Mouse (Mus musculus) retina, postnatal 7 days (tissue): Measurements from ENCODE around the gene Sdf4.

Experiments used
- DNase-seq: peaks from one replicate; pipeline ENCODE4 v3.0.0-alpha.2; 2012; ENCODE audit warnings: low read depth, low spot score

The Sdf4 gene

DNA sequence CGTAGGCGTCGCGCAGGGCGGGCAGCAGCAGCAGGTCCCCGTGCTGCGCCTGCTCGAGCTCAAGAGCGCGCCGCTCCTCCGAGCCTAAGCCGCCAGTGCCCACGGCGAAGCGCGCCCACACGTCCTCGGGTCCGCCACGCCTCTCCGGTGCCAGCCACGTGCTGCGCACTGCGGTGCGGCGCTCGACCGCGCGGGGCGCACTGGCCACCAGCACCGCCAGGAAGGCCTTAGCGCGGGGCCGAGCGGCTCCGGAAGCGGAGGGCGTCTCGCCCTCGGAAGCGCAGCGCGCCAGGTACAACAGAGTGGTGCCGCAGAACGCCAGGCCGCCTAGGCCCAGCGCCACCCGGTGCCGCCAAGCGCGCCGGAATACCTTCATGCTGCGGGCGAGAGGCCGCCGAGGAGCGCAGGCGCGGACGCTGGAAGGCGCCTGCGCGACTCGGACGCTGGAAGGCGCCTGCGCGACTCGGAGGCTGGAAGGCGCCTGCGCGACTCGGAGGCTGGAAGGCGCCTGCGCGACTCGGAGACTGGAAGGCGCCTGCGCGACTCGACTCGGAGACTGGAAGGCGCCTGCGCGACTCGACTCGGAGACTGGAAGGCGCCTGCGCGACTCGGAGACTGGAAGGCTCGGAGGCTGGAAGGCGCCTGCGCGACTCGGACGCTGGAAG, at the start of gene Sdf4, which contains the start of gene B3galt6:
Sdf4 (plus strand) TSS at position 632 of the 665 bp plus-strand sequence.
B3galt6 (minus strand) TSS at position 409 of the 665 bp plus-strand sequence.
- peak; percentile 93 for DNase-seq

DNA sequence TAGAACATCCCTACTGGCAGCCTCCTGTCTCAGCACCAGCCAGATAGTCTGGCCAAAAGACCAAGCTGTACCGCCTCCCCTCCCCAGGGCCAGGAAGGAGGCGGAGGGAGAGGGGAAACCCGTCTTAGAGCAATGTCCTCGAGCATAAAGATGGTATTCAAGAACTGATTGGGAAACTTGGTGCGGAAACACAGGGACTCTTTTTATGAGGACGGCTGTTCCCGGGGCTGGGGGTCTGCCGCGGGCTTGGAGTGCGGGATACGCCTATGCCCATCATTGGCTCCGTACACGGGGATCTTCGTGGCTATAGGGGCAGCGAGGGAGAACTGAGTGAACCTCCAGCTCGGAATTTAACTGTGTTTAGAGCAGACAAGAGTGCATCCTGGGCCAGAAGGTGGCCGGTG, 49.6 kb upstream of the Sdf4 start:
- DNase-seq, result no peak

DNA sequence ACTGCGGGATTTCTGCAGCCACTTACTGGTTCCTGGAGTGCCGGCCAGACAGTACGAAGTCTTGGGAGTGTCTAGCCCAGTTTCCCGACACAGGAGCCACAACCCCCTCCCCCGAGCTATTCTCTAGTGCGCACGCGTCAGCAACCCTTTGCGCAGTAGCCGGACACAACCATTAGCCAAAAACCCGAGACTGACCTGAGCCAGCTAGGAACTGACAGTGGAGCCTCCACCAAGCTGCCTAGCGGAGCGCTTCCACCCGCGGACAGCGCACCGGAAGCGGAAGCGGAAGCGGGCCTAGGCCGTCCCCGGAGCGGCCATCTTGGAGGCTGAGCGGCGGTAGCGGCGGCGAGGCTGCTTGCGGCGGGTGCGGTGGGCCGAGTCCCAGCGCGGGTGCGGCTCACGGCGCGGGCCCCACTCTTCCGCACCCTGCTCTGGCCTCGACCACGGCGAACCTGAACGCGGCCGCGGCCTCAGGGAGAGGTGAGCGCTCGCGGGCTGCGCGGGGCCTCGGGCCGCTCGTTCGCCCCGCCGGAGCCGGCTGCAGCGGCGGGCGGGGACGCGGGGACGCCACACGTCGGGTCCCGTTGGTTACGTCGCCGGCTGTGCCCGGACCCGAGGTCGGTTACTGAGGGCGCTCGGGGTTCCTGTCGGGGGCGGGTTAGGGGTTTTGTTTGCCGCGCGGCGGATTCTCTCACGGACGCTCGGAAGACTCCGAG, 49.0 kb upstream of the Sdf4 start, which contains the start of gene Ube2j2:
Ube2j2 (plus strand) TSS at position 298 of the 716 bp plus-strand sequence.
- DNase-seq, result peak; percentile 91

DNA sequence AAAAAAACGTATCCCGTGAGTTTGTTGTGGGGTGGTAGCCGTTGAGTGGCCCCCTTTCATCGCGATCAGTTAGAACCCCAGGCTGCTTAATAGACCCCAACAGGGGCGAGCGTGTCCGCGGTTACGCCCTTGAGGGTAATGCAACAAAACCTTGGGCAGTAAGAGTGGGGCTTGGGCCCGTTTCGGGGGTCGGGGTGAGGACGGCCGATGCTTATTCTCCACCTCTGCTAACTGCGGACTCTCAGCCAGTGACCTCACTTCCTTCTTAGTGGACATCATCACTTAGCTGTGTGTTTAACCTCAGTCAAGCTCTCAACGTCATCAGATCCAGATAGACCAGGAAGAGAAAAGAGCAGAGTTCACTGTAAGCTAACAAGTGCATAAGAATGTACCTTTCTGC, 48.4 kb upstream of the Sdf4 start:
- no peak for DNase-seq

DNA sequence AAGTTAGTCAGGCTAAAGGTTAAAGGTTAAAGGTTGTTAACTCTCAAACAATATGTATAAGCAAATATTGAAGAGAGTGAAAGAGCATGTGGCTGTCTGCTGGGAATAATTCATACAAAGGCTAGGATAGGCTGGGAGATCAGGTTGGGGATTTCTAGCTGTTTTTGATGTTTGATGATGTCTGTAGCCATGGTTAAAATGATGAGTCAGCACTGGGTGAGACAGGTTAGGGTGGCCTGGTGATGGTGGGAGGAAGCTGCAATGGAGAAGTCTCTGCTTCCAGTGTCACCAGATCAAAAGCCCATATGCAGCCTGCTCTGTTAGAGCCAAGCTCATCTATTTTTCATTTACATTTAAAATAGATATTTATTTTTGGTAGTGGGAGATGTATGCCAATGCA, 45.6 kb upstream of the Sdf4 start:
- DNase-seq, result no peak

DNA sequence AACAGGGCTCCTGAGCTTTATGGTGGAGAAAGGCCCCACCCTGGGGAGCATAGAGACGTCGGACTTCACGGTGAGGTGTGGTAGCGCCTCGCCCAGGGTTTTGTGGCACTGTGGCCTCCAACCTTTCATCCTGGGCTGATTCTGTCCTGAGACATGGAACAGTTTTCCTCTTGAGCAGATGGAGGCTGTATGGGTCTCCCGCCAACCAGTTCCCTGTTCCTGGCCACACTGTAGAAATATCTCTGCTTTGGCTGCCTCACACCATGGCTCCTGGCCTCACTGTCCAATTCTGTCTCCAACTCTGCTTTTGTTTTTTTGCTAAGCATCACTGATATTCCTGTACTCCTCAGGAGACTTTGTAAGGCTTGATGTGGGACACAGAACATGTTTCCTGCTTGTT, 37.2 kb upstream of the Sdf4 start:
- no peak for DNase-seq

DNA sequence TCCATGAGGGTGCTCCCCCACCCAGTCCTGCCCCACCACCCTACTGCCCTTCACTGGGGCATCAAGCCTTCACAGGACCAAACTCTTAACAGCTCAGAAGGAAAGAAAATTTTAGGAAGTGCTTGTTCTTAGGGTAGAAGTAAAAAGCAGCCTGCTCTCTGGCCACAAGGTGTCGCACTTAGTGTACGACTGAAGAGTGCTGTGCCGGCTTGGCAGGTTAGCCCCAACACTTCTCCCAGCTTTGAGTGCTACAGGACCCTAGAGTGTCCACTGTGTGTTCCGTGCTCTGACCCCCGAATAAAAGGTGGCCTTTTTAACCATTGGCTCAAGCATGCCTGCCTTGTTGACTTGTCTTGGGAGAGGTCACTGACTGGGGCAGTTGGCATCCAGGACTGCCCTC, 33.4 kb upstream of the Sdf4 start:
- peak; percentile 75 for DNase-seq

DNA sequence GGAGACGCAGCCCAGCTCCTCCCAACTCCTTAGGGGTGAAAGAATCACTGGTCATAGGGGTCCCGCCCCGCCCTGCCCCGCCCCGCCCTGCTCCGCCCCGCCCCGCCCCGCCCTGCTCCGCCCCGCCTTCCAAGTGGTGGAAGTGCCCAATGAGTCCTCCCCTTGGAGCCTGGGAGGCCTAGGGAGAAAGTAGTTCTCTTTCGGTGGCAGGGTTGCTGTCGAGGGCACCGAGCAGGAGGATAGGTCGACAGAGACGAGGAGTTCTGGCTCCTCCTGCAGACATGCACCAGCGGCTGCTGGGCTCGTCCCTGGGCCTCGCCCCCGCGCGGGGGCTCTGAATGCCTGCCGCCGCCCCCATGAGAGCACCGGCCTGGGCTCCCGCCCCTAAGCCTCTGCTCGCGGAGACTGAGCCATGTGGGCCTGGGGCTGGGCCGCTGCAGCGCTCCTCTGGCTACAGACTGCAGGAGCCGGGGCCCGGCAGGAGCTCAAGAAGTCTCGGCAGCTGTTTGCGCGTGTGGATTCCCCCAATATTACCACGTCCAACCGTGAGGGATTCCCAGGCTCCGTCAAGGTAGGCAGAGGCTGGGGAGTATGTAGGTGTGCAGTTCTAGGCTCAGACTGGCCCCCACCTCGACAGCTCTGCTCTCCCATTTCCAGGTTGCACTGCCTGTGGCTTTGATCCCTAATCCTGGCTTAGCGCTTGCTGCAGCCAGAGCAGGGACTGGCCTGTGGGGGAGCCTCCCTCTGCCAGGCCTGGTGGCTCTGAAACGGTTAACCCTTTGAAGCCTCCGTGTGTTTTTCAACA, 30.3 kb upstream of the Sdf4 start, which contains the start of gene C1qtnf12:
C1qtnf12 (plus strand) TSS at position 152 of the 805 bp plus-strand sequence.
- peak; percentile 58 for DNase-seq

DNA sequence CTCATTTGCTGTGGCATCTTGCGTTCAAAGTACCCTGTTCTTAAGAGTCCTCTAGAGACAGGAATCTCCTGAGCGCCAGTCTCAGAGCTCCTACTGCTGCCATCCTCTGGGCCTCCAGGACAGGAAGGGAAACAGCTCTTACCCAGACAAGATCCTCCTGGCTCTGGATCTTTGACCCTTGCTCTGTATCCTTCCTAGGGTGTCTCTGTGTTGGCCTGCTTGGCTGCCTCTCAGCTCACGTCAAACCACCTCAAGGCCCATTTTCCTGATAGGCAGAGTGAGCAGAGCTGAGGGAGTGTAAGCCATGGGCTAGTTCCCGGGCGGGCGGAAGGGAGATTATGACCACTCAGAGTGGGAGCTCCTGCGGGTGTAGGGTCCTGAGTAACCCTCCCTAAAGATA, 29.6 kb upstream of the Sdf4 start:
- DNase-seq, result no peak

DNA sequence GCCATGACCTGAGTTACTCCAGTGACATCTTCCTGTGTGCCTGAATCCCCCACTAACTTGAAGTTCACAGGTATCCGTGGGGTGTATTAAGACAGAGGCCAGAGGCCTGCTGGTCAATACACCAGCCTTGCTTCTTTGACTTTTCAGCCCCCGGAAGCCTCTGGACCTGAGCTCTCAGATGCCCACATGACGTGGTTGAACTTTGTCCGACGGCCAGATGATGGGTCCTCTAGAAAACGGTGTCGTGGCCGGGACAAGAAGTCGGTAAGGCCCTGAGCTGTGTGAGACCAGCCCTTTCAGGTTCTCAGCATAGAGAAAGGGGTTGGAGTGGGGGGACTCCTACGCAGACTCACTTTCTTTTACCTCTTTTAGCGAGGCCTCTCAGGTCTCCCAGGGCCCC, 28.3 kb upstream of the Sdf4 start:
- no peak for DNase-seq

DNA sequence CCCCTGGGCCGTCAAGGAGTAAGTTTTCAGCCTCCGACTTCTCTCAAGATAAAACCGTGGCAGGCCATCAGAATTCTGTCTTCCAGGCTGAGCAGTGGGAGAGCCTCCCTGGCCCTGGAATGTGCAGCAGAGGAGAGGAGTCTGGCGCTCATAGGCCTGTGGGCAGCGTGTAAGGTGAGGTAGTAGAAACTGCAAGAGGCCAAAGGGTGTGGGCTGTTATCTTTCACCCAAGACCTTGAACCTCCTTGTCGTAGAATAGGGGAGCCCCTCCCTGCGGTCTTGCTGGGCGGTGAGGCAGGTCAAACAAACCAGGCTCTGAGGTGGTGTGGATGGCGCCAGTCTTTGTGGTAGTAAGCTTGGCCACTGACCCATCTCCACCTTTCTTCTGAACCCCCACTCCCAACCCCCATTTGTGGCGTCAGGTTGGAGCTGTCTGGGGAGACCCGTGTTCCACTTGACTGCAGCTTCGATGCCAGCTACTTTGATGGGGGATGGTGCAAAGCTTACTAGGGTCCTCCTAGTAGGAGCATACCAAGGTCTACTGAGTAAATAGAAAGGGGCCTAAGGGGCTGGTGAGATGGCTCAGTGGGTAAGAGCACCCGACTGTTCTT, 23.5 kb upstream of the Sdf4 start:
- no peak for DNase-seq

DNA sequence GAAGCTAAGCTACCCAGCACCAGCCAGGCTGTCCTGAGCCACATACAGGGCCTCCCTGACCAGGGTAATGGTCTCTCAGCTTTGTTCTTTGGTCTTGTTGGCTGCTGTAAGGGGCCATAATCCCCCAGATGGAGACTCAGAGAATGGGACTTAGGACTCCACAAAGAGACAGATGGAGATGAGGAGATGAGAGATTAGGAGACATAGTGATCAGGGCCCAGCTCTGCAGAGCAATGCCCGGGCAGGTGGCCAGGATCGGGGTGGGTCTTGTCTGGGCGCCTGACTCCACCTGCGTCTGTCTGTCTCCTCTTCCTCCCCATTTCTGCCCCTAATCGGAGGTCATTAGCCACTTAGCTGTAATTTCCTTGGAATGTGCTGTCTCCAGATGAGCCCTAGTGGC, 22.4 kb upstream of the Sdf4 start:
- DNase-seq, result peak; percentile 31

DNA sequence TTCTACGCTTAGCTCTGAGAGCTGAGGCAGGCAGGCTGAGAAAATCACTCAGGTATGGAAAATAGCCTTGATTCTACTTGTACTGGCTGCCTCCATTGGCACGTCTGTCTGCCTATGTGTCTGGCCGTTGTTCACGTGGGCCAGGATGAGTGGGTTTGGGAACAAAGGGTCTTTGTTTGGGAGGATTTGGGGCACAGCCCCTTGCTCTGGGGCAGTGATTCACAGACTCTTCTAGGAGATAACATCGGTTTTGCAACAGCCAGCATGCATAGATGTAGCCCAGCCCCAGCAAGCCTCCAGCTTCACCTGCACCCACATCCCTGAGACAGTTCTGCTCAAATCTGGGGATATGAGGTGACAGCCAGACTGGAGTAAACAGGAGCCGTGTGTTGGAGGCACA, 20.0 kb upstream of the Sdf4 start:
- no peak for DNase-seq

DNA sequence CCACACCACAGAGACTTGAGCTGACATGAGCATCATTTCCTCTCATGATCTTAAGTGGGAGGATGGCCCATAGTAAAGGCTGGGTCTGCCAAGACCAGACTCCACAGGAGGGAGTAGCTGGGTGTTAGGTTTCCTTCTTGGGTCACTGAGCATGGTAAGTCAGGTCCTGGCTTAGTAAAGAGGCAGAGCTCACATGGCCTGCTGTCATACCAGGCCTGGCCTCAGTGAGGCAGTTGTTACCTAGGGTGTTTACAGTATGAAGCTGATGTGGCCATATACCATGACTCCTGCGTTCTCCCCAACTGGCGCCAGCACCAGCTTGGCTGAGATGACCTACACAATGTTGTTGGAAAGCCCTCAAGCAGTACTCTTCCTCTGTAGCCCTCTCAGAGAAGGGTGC, 19.4 kb upstream of the Sdf4 start:
- no peak for DNase-seq

DNA sequence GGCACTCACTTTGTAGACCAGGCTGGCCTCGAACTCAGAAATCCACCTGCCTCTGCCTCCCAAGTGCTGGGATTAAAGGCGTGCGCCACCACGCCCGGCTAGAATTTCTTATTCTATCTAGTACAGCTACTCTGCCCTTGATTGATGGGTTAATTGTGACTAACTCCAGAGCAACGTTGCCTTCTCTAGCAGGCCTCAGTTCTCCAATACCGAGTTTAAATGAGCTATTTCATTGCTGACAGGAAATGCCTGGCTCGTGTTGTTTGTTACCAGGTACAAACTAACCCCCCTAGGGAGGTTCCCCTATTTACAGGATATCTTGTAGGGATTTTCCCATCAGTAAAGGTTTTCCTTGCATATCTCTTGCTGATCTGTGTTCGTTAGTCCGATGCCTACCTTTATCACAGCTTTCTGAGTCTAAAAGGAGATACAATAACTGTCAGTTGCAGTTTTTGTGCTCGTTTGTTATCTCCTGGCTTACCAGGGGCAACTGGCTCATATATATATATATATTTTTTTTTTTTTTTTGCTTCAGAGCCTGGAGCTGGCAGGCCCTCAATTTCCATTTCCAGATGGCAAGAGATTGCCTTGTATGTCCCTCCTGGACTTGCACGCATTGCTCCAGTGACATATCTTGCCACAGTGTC, 11.1 kb upstream of the Sdf4 start:
- no peak for DNase-seq

DNA sequence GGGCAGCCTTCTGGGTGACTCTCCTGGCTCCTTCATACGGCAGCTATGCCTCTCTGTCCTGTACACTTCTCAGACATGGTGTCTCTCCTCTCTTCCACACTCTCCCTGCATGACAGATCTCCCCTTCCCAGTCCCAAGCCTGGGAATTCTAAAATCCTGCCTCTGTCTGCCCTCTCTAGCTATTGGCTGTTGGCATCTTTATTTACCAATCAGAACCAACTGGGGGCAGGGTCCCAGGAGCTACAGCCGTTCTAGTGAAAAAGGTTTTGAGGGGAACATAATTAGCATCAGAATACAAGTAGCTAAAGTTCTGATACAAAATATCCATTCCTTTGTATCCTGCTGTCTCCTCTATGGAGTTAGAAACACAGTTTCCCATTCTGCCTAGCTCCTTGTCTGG, 8.9 kb upstream of the Sdf4 start:
- DNase-seq, result no peak

DNA sequence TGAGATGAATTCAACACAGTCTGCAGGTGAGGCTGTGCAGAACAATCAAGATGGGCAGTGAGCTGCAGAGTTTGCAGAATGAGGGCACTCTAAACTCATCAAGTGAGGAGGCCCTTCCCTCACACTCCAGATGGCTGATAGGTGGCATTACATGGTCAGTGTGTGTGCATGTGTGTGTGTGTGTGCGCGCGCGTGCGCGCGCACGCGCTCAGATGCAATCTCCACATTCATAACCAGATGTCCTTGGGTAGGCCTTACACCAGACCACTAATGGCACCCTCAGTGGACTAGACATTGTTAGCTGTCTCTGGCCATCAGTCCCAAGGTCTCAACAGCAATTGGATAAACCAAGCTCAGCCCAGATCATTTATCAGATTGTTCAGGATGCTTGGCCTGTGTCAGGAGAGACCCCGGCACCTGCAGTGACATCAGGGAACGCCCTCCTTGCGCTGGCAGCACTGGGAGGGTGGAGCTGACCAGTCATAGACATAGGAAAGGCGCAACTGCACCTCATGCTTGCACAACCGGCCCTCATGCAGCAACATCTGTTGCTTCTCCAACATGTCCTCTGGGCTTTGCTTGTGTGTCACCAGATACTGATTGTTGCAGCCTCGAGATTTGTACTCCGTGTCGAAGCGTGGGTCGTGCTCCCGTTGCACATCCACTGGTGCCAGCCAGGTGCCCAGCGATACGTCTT, 1.3 kb upstream of the Sdf4 start:
- DNase-seq, result no peak

DNA sequence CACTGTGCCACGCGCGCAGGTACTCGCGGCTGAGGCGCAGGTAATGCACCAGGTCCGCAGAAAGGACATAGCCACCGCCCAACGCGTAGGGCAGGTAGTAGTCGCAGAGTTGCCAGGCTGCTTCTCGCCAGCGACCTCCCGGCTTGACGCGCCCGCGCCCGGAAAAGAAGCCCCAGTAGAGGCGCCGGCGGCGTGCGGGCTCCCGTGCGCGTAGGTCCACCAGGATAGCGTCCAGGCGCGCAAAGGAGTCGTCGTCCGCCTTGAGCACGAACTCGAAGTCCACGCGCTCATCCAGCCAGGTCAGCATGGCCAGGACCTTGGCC, 803 bp upstream of the Sdf4 start:
- no peak for DNase-seq

DNA sequence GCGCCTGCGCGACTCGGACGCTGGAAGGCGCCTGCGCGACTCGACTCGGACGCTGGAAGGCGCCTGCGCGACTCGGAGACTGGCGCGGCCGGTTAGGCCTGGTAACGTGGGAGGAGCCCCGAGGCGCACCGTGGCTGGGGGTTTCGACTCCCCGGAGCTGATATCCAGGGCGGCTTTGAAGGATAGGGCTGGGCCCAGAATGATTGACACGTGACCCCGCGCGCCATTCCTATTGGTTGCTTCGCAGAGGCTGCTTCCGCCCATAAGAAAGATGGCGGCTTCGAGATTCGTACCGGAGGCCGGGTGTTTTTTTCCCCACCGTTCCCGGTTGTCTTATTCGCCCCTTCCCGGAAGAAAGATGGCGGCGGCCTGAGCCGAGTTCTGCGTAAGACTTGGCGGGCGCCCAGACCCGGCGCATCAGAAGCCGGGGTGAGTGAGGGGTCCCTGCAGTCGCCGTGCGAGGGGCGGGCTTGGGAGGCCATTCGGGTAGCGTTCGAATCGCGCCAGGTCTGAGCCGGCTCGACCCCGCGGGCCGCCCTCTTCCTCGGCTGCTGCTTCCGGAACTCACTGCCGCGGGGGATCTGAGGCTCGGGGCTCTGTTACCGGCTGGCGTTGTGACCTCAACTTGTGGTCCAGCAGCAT, 355 bp downstream of the Sdf4 start:
- DNase-seq, result peak; percentile 96

DNA sequence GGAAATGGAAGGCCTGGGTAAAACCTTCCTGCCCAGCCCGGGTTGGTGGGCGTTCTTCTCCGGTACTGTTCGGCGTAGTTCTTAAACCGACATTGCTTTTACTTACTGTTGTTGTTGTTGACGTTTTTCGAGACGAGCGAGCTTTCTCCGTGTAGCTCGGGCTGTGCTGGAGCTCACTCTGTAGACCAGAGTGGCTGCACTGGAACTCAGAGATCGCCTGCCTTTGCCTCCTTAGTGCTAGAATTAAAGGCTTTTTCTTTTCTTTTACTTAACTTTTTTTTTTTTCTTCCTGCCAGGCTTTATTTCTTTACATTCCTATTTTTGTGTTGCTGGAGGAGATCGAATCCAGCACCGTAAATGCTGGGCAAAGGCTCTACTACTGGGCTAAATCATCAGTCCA, 934 bp downstream of the Sdf4 start:
- no peak for DNase-seq
